Mouse (Mus musculus): ENCODE results near the gene Ascc2. TPM values are rescaled to one million over a fixed set of nuclear protein-coding genes. Genes with fewer than 3 reads are reported as not detected.
"Not testable (repeated sequence)": the region's sequence is repeated elsewhere in the genome, so short reads cannot be mapped to it uniquely, and the experiment has no call there.

Gene Ascc2
- polyA plus RNA-seq, 1 experiment from 2014 or later, result 33.8 TPM

DNA sequence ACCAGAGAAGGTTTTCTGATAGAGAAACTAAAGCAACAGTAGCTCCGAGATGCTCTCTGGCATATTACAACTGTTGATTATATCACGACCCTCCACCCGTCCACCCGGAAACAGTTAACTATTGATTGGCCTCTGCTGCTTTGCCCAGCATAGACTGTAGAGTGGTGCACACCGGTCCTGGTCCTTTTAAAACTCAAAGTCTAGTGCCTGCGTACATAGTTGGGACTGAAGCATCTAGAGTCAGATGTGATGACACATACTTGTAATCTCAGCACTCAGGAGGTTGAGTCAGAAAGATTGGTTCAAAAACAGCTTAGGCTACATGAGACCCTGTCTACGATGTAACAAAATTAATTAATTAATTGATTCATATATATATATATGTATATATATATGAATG is 714 bp downstream of the Ascc2 start:
- peak overlapping the region; percentile 53; the same call in 1 of the 2 replicates for H3K27ac ChIP-seq (ENCODE audit: low read length)
- 19% methylated on average over 7 of the region's 7 CpGs for WGBS

DNA sequence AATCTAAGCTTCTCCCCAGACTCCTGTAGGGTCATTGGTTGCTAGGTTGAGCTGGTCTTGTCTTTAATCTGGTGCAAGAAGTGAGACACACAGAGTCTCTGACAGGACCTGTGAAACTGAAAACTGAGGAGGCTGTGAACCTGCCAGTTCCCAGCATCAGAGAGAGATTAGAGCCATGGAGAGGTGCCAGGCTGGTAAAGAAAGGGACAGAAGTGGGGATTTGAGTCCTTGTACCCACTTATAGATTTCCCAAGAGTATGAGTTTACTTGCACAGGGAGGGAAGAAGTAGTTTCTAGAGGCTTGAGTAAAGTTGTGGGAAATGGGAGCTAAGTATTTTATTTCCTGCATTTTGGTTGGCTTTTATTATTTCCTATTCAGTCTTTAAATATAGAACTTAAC is 3.6 kb downstream of the Ascc2 start:
- no peak for ATAC-seq (ENCODE audit: insufficient number of reproducible peaks, insufficient read depth, low FRiP score, low read depth)
- Histone ChIP-seq H3K4me1 (ENCODE audit: control insufficient read depth, insufficient read depth, low read length) (0 out of 2 replicates have a peak, but pooled peaks cover 10% of the 10 kb centered on the region), H3K27ac (ENCODE audit: low read length) (no peak overlapping the region), H3K9me3 (ENCODE audit: control insufficient read depth, low read depth, low read length) (no peaks in the 10 kb centered on the region), H3K4me3 (ENCODE audit: low read depth, low read length) (no peak overlapping the region), H3K36me3 (ENCODE audit: control insufficient read depth, insufficient read depth, low read length) (peaks cover 7% of the 10 kb centered on the region; the same call in 1 of the 2 replicates), H3K4me2 (replicated peaks; ENCODE audit: low read depth, low read length) (no peak overlapping the region), H3K9ac (replicated peaks; ENCODE audit: low read depth, low read length) (no peak overlapping the region), H3K27me3 (ENCODE audit: control insufficient read depth, insufficient read depth, low read length) (no peaks in the 10 kb centered on the region)

More for the DNA sequence above, 714 bp downstream of the Ascc2 start:
- peak overlapping the region; percentile 75 for H3K4me3 ChIP-seq (ENCODE audit: low read depth, low read length)
- peak overlapping the region; percentile 41 for H3K9ac ChIP-seq (replicated peaks; ENCODE audit: low read depth, low read length)
- 0 out of 2 replicates have a peak, but pooled peaks cover 10% of the 10 kb centered on the region for H3K4me1 ChIP-seq (ENCODE audit: control insufficient read depth, insufficient read depth, low read length)
- H3K9me3 ChIP-seq (ENCODE audit: control insufficient read depth, low read depth, low read length), result no peaks in the 10 kb centered on the region
- H3K4me2 ChIP-seq (replicated peaks; ENCODE audit: low read depth, low read length), result peak overlapping the region; percentile 78
- H3K27me3 ChIP-seq (ENCODE audit: control insufficient read depth, insufficient read depth, low read length), result no peaks in the 10 kb centered on the region
- H3K36me3 ChIP-seq (ENCODE audit: control insufficient read depth, insufficient read depth, low read length), result peaks cover 3% of the 10 kb centered on the region; the same call in 1 of the 2 replicates
- no peak for ATAC-seq (ENCODE audit: insufficient number of reproducible peaks, insufficient read depth, low FRiP score, low read depth)

DNA sequence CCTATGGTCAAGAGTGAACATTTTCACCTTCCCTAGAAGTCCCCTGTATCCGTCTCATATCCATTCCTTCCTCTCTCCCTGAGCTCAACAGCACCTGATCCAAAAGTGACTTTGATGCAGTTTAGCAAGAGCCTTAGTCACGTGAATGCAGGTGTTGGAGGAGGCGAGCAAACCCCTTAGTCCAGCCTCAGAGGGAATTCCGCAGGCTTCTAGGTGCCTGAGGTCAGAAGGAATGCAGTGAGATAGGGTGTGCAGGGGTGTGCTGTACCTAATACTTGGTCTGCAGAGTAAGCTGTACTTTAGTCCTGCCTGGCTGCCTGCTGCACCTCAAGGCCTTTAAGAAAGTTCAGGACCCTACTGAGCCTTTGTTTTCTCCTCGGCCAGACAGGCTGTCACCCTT is 6.2 kb downstream of the Ascc2 start:
- WGBS, result 59% methylated on average over 5 of the region's 5 CpGs
- H3K4me2 ChIP-seq (replicated peaks; ENCODE audit: low read depth, low read length), result no peak overlapping the region
- H3K27me3 ChIP-seq (ENCODE audit: control insufficient read depth, insufficient read depth, low read length), result no peaks in the 10 kb centered on the region
- H3K4me1 ChIP-seq (ENCODE audit: control insufficient read depth, insufficient read depth, low read length), result 0 out of 2 replicates have a peak, but pooled peaks cover 1% of the 10 kb centered on the region
- no peaks in the 10 kb centered on the region for H3K9me3 ChIP-seq (ENCODE audit: control insufficient read depth, low read depth, low read length)
- H3K27ac ChIP-seq (ENCODE audit: low read length), result no peak overlapping the region
- H3K4me3 ChIP-seq (ENCODE audit: low read depth, low read length), result no peak overlapping the region
- peaks cover 16% of the 10 kb centered on the region; the same call in 1 of the 2 replicates for H3K36me3 ChIP-seq (ENCODE audit: control insufficient read depth, insufficient read depth, low read length)
- no peak for ATAC-seq (ENCODE audit: insufficient number of reproducible peaks, insufficient read depth, low FRiP score, low read depth)
- no peak overlapping the region for H3K9ac ChIP-seq (replicated peaks; ENCODE audit: low read depth, low read length)

DNA sequence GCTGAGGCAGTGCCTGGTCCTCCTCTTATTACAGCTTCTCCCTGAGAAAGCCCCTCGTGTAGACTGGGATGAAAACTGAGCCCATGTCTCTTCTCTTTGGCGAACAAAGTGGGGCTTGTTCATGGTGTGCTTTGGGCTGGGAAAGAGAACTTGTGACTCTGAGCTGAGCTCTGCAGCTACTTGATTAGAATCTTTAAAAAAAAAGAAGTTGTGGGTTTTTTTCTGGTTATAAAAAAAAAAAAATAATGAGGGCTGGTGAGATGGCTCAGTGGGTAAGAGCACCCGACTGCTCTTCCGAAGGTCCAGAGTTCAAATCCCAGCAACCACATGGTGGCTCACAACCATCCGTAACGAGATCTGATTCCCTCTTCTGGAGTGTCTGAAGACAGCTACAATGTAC is 7.6 kb downstream of the Ascc2 start:
- peaks cover 27% of the 10 kb centered on the region for H3K36me3 ChIP-seq (ENCODE audit: control insufficient read depth, insufficient read depth, low read length)
- 89% methylated on average over 4 of the region's 6 CpGs for WGBS
- ATAC-seq (ENCODE audit: insufficient number of reproducible peaks, insufficient read depth, low FRiP score, low read depth); H3K4me2 ChIP-seq (replicated peaks; ENCODE audit: low read depth, low read length); H3K9ac ChIP-seq (replicated peaks; ENCODE audit: low read depth, low read length); H3K27me3 ChIP-seq (ENCODE audit: control insufficient read depth, insufficient read depth, low read length); H3K27ac ChIP-seq (ENCODE audit: low read length); H3K4me1 ChIP-seq (ENCODE audit: control insufficient read depth, insufficient read depth, low read length); H3K4me3 ChIP-seq (ENCODE audit: low read depth, low read length); H3K9me3 ChIP-seq (ENCODE audit: control insufficient read depth, low read depth, low read length): not testable (repeated sequence)

DNA sequence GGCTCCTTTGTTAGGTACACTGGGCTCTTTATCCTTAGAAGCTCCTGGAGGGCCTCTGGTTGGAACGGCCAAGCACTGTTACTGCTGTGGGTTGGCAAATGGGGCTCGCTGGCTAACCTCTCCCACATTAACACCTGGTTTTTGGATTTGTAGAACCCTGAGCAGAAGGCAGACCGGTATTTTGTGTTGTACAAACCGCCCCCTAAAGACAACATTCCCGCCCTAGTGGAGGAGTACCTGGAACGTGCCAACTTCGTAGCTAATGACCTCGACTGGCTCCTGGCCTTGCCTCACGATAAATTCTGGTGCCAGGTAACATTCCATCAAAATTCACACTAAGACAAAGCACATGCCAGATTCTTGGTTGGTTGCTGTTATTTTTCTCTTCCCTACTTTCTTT is 8.9 kb downstream of the Ascc2 start:
- no peaks in the 10 kb centered on the region for H3K27me3 ChIP-seq (ENCODE audit: control insufficient read depth, insufficient read depth, low read length)
- H3K4me1 ChIP-seq (ENCODE audit: control insufficient read depth, insufficient read depth, low read length), result no peaks in the 10 kb centered on the region
- 86% methylated on average over 9 of the region's 9 CpGs for WGBS
- H3K4me3 ChIP-seq (ENCODE audit: low read depth, low read length), result no peak overlapping the region
- H3K36me3 ChIP-seq (ENCODE audit: control insufficient read depth, insufficient read depth, low read length), result peaks cover 26% of the 10 kb centered on the region
- no peak overlapping the region for H3K9ac ChIP-seq (replicated peaks; ENCODE audit: low read depth, low read length)
- H3K4me2 ChIP-seq (replicated peaks; ENCODE audit: low read depth, low read length), result no peak overlapping the region
- H3K27ac ChIP-seq (ENCODE audit: low read length), result no peak overlapping the region
- no peak for ATAC-seq (ENCODE audit: insufficient number of reproducible peaks, insufficient read depth, low FRiP score, low read depth)
- no peaks in the 10 kb centered on the region for H3K9me3 ChIP-seq (ENCODE audit: control insufficient read depth, low read depth, low read length)

DNA sequence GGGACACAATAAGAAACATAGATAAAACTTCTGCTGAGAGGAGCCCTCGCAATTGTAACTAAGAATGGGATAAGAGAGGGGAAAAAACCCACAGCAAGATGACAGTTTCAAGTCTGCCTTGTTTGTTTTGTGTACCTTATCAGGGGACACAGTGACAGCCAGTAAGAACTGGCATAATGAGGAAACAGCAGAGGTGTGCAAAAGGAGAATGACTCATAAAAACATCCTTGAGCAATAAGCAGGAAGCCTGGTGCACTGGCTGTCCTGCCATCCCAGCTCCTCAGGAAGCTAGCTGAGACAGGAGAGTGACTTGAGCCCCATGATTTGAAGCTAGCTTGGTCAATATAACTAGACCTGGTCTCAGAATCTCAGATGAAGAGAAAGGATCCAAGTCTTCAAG is 22.3 kb downstream of the Ascc2 start:
- H3K36me3 ChIP-seq (ENCODE audit: control insufficient read depth, insufficient read depth, low read length), result peaks cover 25% of the 10 kb centered on the region
- no peaks in the 10 kb centered on the region for H3K4me1 ChIP-seq (ENCODE audit: control insufficient read depth, insufficient read depth, low read length)
- no peaks in the 10 kb centered on the region for H3K27me3 ChIP-seq (ENCODE audit: control insufficient read depth, insufficient read depth, low read length)
- H3K4me3 ChIP-seq (ENCODE audit: low read depth, low read length), result no peak overlapping the region
- no peak overlapping the region for H3K4me2 ChIP-seq (replicated peaks; ENCODE audit: low read depth, low read length)
- no peak overlapping the region for H3K27ac ChIP-seq (ENCODE audit: low read length)
- no peak overlapping the region for H3K9ac ChIP-seq (replicated peaks; ENCODE audit: low read depth, low read length)
- ATAC-seq (ENCODE audit: insufficient number of reproducible peaks, insufficient read depth, low FRiP score, low read depth), result no peak
- 78% methylated on average over 1 of the region's 1 CpGs for WGBS
- H3K9me3 ChIP-seq (ENCODE audit: control insufficient read depth, low read depth, low read length), result no peaks in the 10 kb centered on the region

DNA sequence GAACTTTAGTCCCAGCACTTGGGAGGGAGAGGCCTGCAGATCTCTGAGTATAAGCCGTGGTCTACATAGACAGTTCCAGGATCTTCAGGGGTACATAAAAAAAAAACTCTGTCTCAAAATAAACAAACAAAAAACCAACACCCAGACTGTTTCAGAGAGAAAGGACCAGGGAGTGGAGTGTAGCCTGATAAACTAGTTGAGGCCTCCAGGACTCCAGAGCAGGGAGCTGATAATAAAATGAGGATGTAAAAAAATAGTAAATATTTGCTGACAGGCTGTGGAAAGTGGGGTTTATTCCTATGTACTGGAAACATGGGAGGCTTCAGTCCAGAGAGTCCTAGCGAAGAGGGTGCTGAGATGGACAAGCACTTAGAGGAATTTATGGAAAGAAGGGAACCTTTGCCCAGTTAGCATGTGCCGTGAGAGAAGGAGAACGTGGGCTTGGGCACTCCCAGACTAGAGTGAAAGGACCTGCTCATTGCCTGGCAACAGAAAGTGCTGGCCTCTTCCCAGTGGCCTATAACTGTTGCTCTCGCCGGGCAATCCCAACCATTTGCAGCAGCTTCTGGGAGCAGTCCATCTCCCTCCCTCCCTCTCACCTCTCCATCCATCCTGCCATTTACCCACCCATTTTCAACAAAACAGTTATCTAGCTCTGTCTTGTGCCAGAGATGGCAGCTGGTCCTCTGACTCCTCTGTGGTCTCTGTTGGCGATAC is 22.9 kb downstream of the Ascc2 start:
- no peak for ATAC-seq (ENCODE audit: insufficient number of reproducible peaks, insufficient read depth, low FRiP score, low read depth)
- Histone ChIP-seq H3K27me3 (ENCODE audit: control insufficient read depth, insufficient read depth, low read length) (no peaks in the 10 kb centered on the region), H3K9ac (replicated peaks; ENCODE audit: low read depth, low read length) (no peak overlapping the region), H3K4me1 (ENCODE audit: control insufficient read depth, insufficient read depth, low read length) (no peaks in the 10 kb centered on the region), H3K36me3 (ENCODE audit: control insufficient read depth, insufficient read depth, low read length) (peaks cover 25% of the 10 kb centered on the region), H3K4me2 (replicated peaks; ENCODE audit: low read depth, low read length) (no peak overlapping the region), H3K4me3 (ENCODE audit: low read depth, low read length) (no peak overlapping the region), H3K9me3 (ENCODE audit: control insufficient read depth, low read depth, low read length) (no peaks in the 10 kb centered on the region), H3K27ac (ENCODE audit: low read length) (no peak overlapping the region)
- WGBS, result 83% methylated on average over 7 of the region's 7 CpGs

DNA sequence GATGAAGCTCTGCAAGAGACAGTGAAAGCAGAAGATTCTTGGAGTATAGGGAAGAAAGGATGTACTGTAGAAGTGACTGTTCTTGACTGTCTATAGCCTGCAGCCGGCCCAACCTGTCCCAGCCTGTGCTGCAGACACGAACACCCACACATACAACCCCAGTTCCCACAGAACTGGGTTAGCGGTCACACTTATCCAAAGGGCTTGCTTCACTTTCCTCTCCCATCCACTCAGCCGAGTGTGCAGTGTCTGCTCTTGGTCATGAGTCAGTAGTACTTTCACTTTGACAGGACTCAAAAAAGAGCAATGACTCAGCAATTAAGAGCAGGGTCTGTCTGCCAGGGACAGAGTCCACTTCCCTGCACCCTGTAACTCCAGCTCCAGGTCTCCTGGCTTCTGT is 23.8 kb downstream of the Ascc2 start:
- Histone ChIP-seq H3K36me3 (ENCODE audit: control insufficient read depth, insufficient read depth, low read length) (peaks cover 22% of the 10 kb centered on the region), H3K9ac (replicated peaks; ENCODE audit: low read depth, low read length) (no peak overlapping the region), H3K4me3 (ENCODE audit: low read depth, low read length) (no peak overlapping the region), H3K27ac (ENCODE audit: low read length) (no peak overlapping the region), H3K4me2 (replicated peaks; ENCODE audit: low read depth, low read length) (no peak overlapping the region), H3K27me3 (ENCODE audit: control insufficient read depth, insufficient read depth, low read length) (no peaks in the 10 kb centered on the region), H3K9me3 (ENCODE audit: control insufficient read depth, low read depth, low read length) (no peaks in the 10 kb centered on the region), H3K4me1 (ENCODE audit: control insufficient read depth, insufficient read depth, low read length) (no peaks in the 10 kb centered on the region)
- no peak for ATAC-seq (ENCODE audit: insufficient number of reproducible peaks, insufficient read depth, low FRiP score, low read depth)
- 77% methylated on average over 4 of the region's 4 CpGs for WGBS

Data from stomach, embryonic 14.5 days (tissue).